Mouse (Mus musculus): ENCODE data around the gene Nkx2-3.

Gene Nkx2-3

DNA sequence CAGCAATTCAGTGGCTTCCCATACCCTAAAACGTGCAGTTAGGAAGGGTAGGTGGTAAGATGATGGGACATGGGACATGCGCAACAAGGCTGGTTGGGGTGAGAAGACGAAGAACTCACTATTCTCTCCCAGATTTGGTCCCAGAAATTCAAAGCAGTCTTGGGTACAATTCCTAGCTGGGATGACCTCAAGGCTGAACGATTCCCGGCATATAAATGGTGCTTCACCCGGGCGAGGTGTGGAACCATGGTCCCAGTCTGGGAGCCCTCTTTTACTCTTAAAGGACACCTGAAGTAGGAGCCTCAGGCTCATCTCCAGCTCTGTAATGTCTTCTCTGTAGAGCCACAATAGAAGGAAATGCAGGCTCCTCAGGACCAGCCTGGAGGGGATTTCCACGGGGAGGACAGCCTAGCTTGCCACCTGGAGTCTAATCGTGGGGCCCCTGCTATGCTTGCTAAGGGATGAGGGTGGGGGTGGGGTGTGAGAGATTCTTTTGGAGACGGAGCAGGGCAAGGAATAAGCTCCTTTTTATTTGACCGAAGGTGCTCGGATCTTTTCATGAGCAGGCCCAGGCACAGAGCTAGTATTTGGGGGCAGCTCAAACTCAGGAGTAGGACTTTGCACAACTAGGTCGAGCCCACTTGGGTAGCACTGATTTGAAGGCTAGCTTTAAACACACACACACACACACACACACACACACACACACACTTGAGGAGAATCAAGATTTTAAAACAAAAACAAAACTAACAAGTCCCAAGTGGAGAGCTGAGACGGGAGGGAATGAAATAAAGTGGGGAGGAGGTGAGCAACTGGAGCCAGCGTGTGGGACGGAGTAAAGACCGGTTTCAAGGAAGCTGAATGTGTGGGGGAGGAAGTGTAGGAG, 6.2 kb upstream of the Nkx2-3 start:
- DNase-seq = no peak

DNA sequence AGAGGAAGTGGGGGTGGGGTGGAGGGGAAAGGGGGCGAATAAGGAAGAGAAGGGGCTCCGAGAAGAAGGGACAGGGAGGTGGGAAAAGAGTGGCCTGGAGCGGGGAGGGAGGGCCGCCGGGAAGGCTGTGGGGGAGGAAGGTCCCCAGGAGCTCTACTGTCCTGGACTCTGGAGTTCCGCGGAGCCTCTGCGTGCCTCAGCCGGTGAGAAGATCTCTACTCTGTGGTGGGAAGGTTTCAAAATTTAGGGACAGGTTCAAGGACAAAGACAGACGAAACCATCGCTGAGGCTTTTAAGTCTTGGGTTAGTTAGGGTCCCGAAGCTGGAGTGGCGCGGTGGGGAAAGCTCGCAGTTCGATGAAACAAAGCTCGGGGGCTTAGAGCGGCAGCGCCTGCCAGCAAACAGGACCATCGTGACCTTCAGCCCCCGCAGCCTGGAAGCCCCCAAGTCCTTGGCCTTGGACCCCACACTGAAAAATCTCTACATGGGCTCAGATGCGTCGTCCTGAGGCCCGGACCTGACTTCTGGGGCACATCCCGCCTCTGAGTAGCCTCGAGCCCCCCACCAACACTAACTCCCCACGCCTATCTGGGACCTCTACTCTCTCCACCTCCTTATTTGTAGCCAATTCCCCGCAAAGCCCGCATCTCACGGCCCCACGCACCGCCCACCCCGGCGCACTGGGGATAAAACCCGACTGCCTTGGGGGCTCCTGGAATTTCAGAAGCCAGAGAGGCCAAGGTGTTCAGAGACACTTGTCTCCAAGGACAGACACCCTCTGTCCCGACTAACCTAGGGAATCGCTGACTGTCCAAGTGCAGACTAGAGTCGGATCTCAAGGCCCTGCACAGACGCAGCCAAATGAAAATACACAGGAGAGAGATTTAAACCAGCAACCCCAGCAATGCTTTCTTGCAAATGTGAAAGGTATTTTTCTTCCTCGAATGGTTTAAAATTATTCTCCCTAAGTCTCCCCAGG, 5.3 kb upstream of the Nkx2-3 start:
- no peak for DNase-seq

DNA sequence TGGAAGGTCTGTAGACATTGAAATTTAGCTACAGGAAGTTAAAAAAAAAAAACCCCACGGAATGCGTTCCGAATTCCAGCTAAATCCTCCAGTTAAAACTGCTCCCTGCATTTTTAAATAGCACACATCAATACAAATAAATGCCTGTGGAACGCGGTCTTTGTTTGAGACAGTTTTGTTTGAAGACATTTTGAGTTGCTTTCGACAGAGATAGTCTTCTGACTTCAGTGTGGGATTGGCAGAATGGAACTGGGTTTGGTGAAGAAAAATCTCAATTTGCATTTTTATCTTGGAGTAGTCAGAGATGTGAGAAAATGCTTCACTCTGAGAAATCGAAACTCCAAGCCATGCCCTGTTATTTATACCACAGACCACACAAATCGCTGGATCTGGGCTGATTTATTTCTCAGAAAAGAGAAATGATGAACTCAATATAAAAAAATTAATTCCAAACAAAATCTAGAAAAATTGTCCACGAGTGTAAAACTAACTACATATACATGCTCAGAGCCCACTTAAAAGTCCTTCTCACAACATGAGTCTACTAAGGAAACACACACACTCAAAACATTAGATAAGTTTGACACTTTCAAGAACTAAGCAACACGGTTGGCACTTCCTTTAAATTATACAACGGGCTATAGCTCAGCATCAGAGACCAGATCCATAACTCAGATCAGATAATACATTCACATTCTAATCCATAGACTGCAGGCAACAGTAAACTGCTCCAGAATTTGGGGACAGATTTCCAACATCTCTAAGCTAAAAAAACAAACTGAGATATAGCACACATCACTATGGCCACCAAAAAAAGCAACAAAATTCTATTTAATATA, 4.1 kb upstream of the Nkx2-3 start:
- DNase-seq = no peak

DNA sequence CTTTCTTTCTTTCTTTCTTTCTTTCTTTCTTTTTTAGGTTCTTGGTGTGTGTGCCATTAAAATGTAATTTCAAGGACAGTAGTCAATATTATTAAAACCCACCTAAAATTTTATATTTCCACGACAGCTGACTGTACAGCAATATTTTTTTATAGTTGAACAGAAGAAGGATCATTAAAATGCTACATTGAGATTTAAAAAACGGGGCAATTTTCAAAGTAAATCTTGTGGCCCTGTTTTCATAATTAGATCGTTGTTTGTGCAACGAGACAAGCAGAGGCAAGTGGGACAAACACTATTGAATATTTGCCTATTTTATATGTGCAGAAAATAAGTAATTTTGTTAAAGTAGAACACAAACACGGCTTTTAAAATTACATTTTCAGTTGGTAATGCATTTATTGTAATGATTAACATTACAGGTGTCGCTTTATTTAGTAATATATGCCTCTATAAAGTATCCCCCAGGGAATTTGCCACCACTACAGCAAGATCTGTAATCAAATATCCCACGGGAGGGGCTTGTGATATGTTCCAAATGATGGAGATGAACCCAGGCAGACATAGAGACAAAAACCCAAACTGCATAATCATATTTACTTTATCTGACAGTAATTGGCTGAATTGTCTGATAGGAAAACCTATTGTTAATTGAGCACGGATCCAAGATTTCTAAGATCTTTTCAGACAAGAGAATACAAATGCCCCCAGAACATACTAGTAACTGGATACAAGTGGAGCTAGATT, 3.2 kb upstream of the Nkx2-3 start:
- no peak for DNase-seq

DNA sequence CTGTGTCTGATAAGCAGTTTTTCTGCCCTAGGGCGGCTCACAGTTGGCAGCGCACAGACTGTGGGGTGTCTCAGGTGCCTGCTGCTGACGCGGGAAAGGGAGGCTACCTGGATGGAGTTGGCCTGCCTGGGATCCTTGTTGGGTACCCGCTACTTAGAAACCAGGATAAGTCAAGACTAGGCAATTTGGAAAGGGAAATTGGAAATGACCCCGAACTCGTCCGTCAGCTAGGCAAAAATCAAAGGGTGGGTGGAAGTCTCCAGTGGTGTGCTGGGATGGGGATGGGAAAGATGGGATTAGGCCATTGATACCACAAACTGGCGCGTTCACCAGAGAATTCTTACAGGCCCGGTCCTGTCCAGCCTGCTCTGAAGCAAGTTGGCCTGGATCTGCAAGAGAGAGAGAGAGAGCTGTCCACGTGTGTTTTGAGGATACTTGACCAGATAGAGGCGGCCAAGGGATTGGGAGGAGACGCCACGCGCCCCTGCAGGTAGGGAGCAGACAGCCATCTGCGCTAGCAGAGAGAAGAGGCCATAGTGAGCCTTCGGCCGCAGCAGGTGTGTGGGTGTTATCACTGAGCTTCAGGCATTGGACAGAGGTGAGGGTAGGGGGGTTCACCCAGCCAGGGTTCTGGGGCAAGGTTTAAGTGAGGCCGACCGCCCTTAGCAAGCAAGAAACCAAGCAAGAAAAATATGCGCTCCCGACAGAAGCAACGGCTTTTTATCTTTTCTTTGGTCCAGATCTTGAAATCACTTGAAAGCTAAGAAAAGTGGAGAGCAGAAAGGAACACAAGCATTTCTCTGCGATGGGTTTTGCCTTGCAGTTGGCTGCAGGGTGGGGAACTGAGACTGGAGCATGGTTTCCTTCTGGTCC, 2.4 kb upstream of the Nkx2-3 start:
- DNase-seq = no peak

DNA sequence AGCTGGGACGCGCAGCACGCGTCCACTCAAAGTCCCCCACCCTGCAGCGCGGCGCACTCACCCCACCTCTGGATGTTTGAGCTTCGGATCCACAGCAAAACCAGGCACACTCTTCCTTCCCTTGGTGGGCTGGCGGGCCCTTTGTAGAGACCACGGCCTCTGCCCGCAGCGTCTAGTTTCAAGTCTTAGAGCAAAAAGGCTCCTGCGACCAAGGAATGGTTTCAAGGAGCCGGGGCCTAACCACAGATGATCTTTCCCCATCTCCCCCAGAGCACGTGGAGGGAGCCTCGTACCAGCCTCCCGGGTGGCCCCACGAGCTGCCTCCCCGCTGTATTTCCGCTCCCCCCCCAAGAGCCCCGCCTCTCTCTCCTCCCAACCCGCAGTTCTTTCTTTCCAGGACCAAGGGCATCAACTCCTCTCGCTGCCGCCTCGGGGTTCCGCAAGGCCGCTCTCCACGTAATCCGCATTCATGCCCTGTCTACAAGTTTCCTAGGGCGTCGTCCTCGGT, 1.7 kb upstream of the Nkx2-3 start:
- DNase-seq = no peak

DNA sequence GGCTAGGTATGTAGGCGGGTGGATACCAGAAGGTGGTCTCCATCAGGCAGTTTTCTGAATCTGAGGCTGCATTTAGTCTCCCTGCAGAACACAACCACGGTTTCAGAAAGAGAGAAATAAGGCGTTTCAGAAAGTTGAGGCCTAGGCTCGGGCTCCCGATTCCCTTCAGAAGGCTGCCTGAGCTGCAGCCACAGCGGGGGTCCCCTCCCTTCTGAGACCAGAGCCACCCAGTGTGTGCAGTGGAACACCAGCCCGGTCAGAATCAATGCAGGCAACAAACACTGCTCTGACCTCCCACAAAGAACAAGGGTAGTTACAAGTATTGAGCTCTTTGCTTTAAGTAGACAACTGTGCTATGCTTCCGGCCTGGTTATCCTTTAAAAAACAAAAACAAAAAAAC, 1.0 kb upstream of the Nkx2-3 start:
- DNase-seq = no peak

DNA sequence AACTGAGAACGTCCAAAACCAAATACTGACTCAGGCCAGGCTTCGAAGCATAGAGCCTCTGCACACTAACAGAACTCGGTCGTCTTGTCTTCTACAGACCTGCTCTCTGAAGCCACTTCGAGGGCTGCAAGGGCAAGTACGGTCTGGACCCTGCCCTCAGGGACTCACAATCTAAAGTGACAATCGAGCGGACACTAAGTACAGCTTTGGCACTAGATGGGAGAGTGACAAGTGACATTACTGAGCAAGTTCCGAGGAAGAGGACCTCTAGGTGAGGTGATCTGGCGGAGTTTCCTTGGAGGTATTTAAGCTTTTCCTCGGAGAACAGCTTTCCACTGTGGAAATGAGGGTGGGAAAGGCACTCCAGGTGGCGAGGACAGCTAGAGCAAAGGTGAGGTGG, 564 bp upstream of the Nkx2-3 start:
- no peak for DNase-seq

DNA sequence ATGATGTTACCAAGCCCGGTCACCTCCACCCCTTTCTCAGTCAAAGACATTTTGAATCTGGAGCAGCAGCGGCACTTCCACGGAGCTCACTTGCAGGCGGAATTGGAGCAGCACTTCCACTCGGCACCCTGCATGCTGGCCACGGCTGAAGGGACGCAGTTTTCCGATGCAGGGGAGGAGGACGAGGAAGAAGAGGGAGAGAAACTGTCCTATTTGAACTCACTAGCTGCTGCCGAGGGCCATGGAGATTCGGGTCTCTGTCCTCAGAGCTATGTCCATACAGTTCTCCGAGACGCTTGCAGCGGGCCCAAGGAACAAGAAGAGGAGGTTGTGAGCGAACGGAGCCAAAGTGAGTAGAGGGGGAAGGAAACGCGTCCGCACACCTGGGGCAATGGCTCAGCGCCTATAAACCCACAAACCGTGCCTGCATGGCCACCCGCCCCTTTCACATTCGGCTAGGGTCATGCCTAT, 411 bp downstream of the Nkx2-3 start:
- DNase-seq = no peak

DNA sequence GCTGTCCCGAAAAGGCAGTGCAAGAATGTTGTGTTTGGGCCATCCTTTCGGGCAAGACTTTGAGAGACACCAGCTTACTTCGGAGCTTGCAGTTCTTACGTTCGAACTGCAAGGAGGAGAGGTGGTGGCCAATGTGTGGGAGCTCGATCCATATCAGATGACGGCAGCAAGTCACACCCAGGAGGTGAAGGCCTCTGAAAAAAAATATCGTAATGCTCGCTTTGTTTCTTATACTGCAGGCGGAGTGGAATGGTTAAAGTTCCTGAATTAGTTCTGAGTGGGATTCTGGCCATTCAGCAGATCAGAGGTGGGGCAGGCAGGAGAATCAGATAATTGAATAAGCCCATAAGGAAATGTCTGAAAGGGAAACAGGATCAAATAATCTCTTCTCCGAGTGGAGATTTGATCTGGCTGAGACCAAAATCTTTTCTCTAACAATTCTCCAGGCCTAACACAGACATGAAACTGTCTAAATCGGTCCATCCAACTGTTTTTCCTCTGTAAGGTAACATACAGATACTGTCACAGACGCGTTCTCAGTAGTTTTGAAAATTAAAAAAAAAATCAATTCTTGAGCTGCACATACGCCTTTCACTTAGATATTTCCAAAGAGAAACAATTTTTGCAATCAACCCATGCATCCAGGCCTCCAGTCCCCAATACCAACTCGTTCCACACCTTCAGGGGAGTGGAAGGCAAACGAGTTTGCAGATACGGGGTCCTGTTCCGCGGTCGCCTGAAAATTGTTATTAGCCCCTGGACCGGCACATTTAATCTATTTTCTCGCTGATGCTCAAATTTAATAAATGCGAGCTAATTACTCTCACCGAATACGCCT, 1.4 kb downstream of the Nkx2-3 start:
- no peak for DNase-seq

DNA sequence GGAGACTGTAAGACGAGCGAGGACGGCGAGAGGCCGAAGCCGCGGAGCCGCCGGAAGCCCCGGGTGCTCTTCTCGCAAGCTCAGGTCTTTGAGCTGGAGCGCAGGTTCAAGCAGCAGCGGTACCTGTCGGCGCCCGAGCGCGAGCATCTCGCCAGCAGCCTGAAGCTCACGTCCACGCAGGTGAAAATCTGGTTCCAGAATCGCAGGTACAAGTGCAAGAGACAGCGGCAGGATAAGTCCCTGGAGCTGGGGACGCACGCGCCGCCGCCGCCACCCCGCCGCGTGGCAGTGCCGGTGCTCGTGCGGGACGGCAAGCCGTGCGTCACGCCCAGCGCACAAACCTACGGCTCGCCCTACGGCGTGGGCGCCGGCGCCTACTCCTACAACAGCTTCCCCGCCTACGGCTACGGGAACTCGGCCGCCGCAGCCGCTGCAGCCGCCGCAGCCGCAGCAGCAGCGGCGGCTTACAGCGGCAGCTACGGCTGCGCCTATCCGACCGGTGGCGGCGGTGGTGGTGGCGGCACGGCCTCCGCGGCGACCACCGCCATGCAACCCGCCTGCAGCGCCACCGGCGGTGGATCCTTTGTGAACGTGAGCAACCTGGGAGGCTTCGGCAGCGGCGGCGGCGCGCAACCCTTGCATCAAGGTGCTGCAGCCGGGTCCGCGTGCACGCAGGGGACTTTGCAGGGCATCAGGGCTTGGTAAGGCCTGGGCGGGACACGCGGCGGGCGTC, 2.4 kb downstream of the Nkx2-3 start:
- no peak for DNase-seq

DNA sequence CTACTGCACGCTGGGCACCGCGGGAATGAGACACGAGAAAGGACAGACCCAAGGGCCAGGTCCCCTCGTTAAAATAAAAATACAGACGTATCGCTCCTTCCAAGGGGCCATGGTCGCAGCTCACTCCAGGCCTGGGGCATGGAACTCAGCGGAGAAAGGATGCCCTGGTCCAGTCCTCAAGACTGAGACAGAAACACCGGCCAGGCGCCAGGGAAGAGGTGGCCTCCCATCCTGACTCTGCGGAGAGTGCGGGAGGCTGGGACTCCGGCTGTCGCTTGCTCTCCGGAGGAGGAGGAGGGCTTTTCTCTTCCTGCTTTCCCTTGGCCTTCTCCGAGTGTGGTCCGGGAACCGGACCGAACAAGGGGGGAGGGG, 2.9 kb downstream of the Nkx2-3 start:
- no peak for DNase-seq

DNA sequence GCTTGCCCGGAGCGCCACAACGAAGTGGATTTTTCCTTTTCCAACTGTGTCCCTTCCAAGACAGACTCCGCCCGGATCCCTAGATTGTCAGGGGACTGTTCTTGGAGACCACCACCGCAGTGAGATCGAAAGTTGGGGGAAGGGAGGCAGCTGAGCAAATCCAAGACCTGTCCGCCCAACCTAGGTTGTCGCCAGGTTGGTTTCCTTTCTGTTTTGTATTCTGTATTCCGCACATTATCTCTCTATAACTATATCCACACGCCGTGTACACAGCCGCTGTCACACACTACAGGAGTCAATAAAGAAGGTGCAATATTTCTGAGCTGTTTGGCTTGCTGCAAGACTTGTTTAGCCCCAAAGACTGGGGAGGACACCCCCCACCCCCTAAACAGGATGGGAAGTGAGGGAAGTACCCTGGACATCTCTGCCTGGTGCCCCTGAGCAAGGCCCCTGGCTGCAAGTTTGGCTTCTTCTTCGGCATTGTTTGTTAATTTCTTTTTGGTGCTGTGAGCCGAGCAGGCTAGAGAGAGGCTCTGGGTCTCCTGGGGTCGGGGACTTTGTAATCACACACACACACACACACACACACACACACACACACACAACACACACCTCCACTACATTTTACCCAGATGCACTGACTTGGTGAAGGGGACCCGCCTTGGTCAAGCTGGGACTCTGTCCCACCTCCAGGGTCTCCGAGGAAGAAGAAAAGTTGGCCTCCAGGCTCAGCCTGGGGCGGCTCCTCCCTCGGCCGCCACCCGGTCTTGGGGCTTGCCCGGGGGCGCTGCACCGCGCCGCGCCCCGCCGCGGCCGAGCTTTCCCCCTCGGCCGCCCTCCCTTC, 3.7 kb downstream of the Nkx2-3 start:
- DNase-seq = no peak

DNA sequence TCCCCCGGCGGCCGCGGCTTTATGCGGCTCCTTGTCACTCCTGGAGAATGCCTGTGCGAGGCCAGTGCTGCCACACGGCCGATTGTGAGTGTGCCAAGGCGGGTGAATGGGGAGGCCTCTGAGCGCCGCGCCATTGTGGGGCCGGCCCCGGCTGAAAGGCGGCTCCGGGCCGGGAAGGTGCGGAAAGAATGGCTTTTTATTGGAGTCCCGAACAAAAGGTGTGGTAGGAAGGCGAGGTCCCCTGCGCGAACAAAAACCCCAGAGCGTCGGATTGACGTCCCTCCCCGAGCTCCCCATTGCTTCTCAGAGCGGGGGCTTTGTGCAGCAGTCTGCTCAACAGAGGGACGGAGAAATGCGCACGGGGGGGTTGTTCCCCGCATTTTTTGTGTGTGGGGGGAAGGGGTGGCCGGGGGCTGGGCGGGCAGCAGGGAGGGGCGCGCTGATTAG, 4.3 kb downstream of the Nkx2-3 start:
- DNase-seq = no peak

DNA sequence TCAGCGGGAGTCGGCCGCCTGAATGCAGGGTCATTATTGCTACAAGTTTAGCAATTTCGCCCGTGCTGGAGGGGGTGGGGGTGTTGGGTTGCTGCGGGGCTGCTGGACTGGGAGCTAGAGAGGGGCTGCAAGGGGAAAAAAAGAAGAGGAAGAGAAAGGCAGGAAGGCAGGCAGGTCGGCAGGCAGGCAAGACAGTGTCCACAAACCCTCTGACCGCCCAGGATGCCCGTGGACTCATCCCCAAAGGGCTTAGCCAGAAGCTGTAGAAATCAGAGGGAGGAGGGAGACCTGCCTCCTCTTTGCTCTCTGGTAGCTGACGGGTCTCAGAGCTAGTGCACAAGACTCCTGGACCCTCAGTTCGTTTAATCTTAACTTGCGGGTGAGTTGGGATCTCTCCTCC, 4.8 kb downstream of the Nkx2-3 start:
- DNase-seq = no peak

DNA sequence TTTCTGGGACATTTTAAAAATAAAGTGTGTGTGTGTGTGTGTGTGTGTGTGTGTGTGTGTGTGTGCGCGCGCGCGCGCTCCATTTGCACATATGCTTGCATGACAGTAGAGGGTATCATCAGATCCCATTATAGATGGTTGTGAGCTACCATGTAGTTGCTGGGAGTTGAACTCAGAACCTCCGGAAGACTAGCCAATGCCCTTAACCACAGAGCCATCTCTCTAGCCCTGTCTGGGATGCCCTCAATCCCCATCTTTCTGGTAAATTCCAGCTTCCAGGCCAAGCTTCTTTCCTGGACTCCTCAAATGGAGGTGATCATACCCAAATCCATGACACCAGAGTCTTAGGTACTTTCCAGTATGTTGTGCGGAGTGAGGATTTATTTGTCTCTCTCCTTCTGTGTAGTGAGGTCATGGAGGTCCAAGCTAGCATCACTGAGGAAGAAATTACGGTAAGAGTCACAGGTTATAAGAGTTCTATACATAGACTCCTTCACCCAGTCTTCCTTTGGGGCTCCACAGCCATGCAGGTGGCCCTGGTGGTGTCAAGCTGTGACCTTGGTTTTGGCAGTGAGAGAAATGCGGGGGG, 5.7 kb downstream of the Nkx2-3 start:
- DNase-seq = no peak

DNA sequence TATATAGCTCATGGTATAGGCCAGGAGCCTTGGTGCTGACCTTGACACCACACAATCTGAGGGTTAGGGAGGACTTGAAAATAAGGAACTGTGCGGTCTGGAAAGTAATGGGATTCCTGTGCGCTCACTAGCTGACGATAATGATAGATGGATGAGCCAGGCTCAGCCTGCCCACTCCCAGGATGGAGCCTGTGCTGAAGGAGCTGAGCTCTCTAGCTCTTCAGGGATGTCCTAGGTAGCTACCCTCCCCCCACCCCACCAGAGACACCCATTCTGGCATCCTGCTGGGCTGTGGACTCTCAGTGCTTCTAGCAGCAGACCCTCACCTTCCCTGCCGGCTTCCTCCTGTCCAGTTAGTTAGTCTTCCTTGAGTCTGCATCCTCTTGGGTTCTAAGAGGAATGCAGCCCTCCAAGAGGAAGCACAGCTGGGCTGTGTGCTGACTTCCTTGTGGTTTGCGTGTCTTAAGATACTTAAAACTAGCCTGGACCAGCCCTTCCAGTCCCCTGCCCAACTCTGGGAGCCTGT, 6.4 kb downstream of the Nkx2-3 start:
- DNase-seq = no peak

Measured in kidney, adult 9 months (tissue).